Mouse (Mus musculus) myocyte (in vitro differentiated cells): ENCODE measurements around the gene Calhm4.

Source experiments
- CEBPB ChIP-seq: IDR thresholded peaks from 2 replicates; pipeline ENCODE4 v1.6.1; 2011; ENCODE audit warnings: mild to moderate bottlenecking, moderate library complexity; ENCODE audit not compliant: poor library complexity, insufficient read depth, severe bottlenecking
- E2F4 ChIP-seq: IDR thresholded peaks from one replicate; pipeline ENCODE4 v1.6.1; 2011; ENCODE audit warnings: mild to moderate bottlenecking, control low read depth, moderate library complexity; ENCODE audit not compliant: insufficient read depth
- MAX ChIP-seq: IDR thresholded peaks from one replicate; pipeline ENCODE4 v1.6.1; 2011; ENCODE audit warnings: low read depth, mild to moderate bottlenecking, control low read depth
- MYOD1 ChIP-seq, 3 experiments: IDR thresholded peaks; one replicate each; pipeline ENCODE4 v1.6.1; 2011; ENCODE audit warnings: control low read depth in 2 of 3, low read depth in 2 of 3, mild to moderate bottlenecking in 2 of 3, moderate library complexity in 1 of 3; ENCODE audit not compliant: insufficient read length in 2 of 3, control insufficient read depth in 1 of 3
- MYOG ChIP-seq, 3 experiments: IDR thresholded peaks; one replicate each; pipeline ENCODE4 v1.6.1; 2011; ENCODE audit warnings: control low read depth in 2 of 3, low read depth in 2 of 3, mild to moderate bottlenecking in 2 of 3; ENCODE audit not compliant: insufficient read length in 2 of 3, control insufficient read depth in 1 of 3, insufficient read depth in 1 of 3
- POLR2A ChIP-seq: IDR thresholded peaks from one replicate; pipeline ENCODE4 v1.6.1; 2011; ENCODE audit warnings: low read depth, mild to moderate bottlenecking, control low read depth, moderate library complexity; ENCODE audit not compliant: insufficient read length
- POLR2AphosphoS2 ChIP-seq: IDR thresholded peaks from one replicate; pipeline ENCODE4 v1.6.1; 2011; ENCODE audit warnings: low read depth, control low read depth; ENCODE audit not compliant: insufficient read length
- REST ChIP-seq: IDR thresholded peaks from one replicate; pipeline ENCODE4 v1.6.1; 2011; ENCODE audit warnings: mild to moderate bottlenecking, control low read depth, moderate library complexity; ENCODE audit not compliant: insufficient read depth, insufficient read length
- SRF ChIP-seq: IDR thresholded peaks from one replicate; pipeline ENCODE4 v1.6.1; 2011; ENCODE audit warnings: low read depth; ENCODE audit not compliant: control insufficient read depth, insufficient read length
- TCF12 ChIP-seq: IDR thresholded peaks from one replicate; pipeline ENCODE4 v1.6.1; 2011; ENCODE audit warnings: mild to moderate bottlenecking, control low read depth; ENCODE audit not compliant: poor library complexity, insufficient read depth, severe bottlenecking
- TCF3 ChIP-seq: IDR thresholded peaks from one replicate; pipeline ENCODE4 v1.6.1; 2011; ENCODE audit warnings: low read depth, control low read depth; ENCODE audit not compliant: insufficient read length
- USF1 ChIP-seq: IDR thresholded peaks from one replicate; pipeline ENCODE4 v1.6.1; 2011; ENCODE audit warnings: low read depth, mild to moderate bottlenecking, control low read depth, moderate library complexity

DNA sequence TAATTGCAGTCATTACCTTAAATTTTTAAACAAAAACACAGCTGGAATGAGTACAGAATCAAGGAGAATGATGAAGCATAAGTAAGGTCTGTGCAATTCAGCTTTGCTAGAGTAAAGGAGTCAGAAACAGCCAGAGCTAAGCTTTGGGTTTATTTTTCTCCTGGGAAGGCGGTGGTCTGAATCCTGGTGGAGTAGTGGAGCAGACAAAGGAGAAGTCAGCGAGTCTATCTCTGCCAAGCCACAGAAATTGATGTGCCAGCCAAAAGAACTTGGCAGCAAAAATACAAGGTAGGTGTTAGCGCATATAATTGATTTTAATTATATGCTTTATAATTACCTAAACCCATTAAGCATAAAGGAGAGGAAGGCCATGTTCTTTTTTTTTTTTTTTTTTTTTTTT, 6.7 kb downstream of the Calhm4 start, which contains the start of gene Trappc3l:
- no peak for TF ChIP-seq MYOD1 (IDR thresholded peaks at IDR 0.05; ENCODE audit: control insufficient read depth in 1 of 3, insufficient read length in 2 of 3, low read depth in 2 of 3)
- TF ChIP-seq USF1 = no peak
- TF ChIP-seq REST = no peak
- TF ChIP-seq E2F4 = no peak
- no peak for TF ChIP-seq POLR2A
- TF ChIP-seq TCF12 = no peak
- no peak for TF ChIP-seq POLR2AphosphoS2
- TF ChIP-seq SRF = no peak
- TF ChIP-seq MYOG (IDR thresholded peaks at IDR 0.05; ENCODE audit: control insufficient read depth in 1 of 3, insufficient read depth in 1 of 3, insufficient read length in 2 of 3, low read depth in 2 of 3) = no peak
- no peak for TF ChIP-seq MAX
- TF ChIP-seq CEBPB = no peak
- no peak for TF ChIP-seq TCF3
